Mouse (Mus musculus) heart, adult 2 months (tissue): ENCODE data around the gene Sart1. TPM values are rescaled to one million over a fixed set of nuclear protein-coding genes. Genes with fewer than 3 reads are reported as not detected.

ENCODE experiments used
- DNase-seq, 2 experiments: peaks; one replicate each; pipeline ENCODE4 v3.0.0; 2021
- H3K27ac ChIP-seq: fragments of 200-600 bp; 2 replicates; pipeline ENCODE4 v1.8.1; 2022
- H3K27me3 ChIP-seq: fragments of 200-500 bp; 2 replicates; pipeline ENCODE4 v1.6.1; 2012; ENCODE audit warnings: mild to moderate bottlenecking, low read length, inconsistent platforms, mixed read lengths; ENCODE audit not compliant: control insufficient read depth, insufficient read depth
- H3K36me3 ChIP-seq: fragments of 200-500 bp; 2 replicates; pipeline ENCODE4 v1.6.1; 2012; ENCODE audit warnings: low read length, inconsistent platforms; ENCODE audit not compliant: control insufficient read depth, insufficient read depth
- H3K4me1 ChIP-seq: fragments of 200-500 bp; 2 replicates; pipeline ENCODE4 v1.6.1; 2011; ENCODE audit warnings: low read length; ENCODE audit not compliant: control insufficient read depth, insufficient read depth
- H3K4me3 ChIP-seq: fragments of 200-600 bp; 2 replicates; pipeline ENCODE4 v1.8.1; 2022
- H3K79me2 ChIP-seq: fragments of 200-500 bp; replicated peaks from 2 replicates; pipeline ENCODE4 v1.6.1; 2012; ENCODE audit warnings: mild to moderate bottlenecking, inconsistent platforms, low read length, moderate library complexity, mixed read lengths; ENCODE audit not compliant: control insufficient read depth, insufficient read depth
- H3K9ac ChIP-seq: fragments of 200-500 bp; 2 replicates; pipeline ENCODE4 v1.6.1; 2012; ENCODE audit warnings: low read depth, mild to moderate bottlenecking, control low read depth, inconsistent platforms, low read length, mixed read lengths
- CTCF ChIP-seq: fragments of 200-600 bp; IDR thresholded peaks from 2 replicates; pipeline ENCODE4 v1.8.1; 2022; ENCODE audit warnings: antibody characterized with exemption, mild to moderate bottlenecking, moderate library complexity
- EP300 ChIP-seq: fragments of 200-500 bp; IDR thresholded peaks from 2 replicates; pipeline ENCODE4 v1.6.1; 2011; ENCODE audit warnings: low read depth, low read length, control low read depth; ENCODE audit not compliant: insufficient read depth
- POLR2A ChIP-seq: fragments of 200-500 bp; IDR thresholded peaks from 2 replicates; pipeline ENCODE4 v1.6.1; 2011; ENCODE audit warnings: mild to moderate bottlenecking, low read depth, low read length, control low read depth; ENCODE audit not compliant: insufficient read depth
- WGBS: fragments of 180-500 bp; shearing (Covaris S2); methylation state at CpG from one replicate; pipeline ENCODE4 v1.1.7; 2018; 5-methylcytosine and 5-hydroxymethylcytosine counted together
- intact Hi-C: fragments of 180-260 bp; cut with DNase I; formaldehyde crosslinking; loops from one replicate; pipeline ENCODE4 v1.15.1; 2025
- polyA plus RNA-seq: library from polyadenylated mRNA; depleted of rRNA; stranded (reverse); fragments of >200 nt; gene quantifications from 2 replicates; pipeline ENCODE4 v1.2.3, GENCODE M21; 2012; rRNA removed
- total RNA-seq, 2 experiments: library from RNA; stranded (reverse); gene quantifications; 2 replicates each; pipeline ENCODE4 v1.2.3; 2021

The Sart1 gene
- total and polyA plus RNA-seq, 3 experiments = 10.6 to 51.8 (median 47.3) TPM

DNA sequence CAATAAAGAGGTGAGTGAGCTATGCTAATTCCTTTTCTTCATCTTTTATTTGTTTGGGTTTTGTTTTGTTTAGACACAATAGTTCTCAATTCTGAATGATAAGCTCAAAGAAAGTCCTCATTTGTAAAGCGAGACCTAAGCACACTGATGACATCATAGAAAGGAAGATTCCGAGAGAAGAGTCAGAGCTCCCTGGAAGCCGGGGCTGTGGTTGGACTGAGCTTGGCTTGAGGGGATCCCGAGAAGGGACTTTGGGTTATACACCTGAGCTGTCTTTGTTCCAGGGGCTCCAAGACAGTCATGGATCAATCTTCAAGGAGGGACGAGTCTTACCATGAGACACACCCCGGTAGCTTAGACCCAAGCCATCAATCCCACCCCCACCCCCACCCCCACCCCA is 53.1 kb downstream of the Sart1 start, which contains the start of gene Catsper1:
Gene Catsper1, plus strand, starts transcription at position 301 of the 400 bp plus-strand sequence.
- Histone ChIP-seq H3K27me3 (no peaks in the 10 kb centered on the region; the same call in 1 of the 2 replicates), H3K4me3 (no peak within 1 kb of the TSS), H3K79me2 (no peaks in the 10 kb centered on the region), H3K27ac (no peak within 1 kb of the TSS), H3K4me1 (no peaks in the 10 kb centered on the region), H3K9ac (no peak within 1 kb of the TSS), H3K36me3 (no peaks in the 10 kb centered on the region)
- intact Hi-C loops = no loop called here
- no peak for DNase-seq
- 82% methylated on average over 6 of the region's 6 CpGs for WGBS
- TF ChIP-seq EP300 (no peak), CTCF (no peak), POLR2A (no peak)

DNA sequence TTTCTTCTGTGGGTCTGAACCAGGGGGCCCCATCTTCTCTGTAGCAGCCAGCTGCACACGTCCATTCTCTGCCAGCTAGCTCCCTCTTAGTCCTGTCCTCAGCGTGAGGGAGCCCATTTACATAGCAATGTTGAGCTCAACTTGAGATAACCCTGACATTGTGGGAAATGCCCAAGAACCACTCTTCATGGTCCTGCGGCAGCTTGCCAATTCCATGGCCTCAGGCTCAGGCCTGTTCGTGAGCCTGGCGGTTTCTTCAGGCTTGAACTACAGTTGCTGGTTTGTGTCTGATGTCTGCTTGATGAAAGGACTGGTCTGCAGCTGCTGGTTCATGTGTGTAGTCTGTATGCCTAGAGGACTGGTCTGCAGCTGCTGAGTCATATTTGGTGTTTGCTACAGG is 53.8 kb downstream of the Sart1 start:
- no peak overlapping the region for H3K27ac ChIP-seq
- H3K36me3 ChIP-seq = no peaks in the 10 kb centered on the region
- H3K79me2 ChIP-seq = no peaks in the 10 kb centered on the region
- H3K27me3 ChIP-seq = no peaks in the 10 kb centered on the region; the same call in 1 of the 2 replicates
- WGBS = 61% methylated on average over 5 of the region's 5 CpGs
- no peak for TF ChIP-seq POLR2A
- TF ChIP-seq CTCF = no peak
- TF ChIP-seq EP300 = no peak
- intact Hi-C loops = no loop called here
- H3K4me3 ChIP-seq = no peak overlapping the region
- H3K4me1 ChIP-seq = no peaks in the 10 kb centered on the region
- no peak overlapping the region for H3K9ac ChIP-seq
- no peak for DNase-seq

DNA sequence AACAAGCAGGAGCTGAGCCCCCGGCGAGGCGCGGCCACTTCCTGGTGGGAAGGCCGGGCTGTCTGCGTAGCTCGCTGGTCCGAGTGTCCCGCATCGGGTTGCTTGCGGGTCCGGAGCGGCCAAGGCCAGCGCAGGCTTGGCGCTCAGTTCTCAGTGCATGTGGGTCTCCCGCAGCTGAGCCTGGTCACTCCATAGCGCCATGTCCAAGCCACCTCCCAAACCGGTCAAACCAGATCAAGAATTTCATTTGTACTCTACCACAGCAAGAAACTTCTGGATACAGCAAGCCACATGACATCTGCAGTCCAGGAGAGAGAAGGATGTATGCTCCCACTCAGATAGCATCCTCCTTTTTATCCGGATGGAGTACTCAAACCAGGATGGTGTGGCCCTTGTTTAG is 60.5 kb downstream of the Sart1 start:
- H3K4me1 ChIP-seq = no peaks in the 10 kb centered on the region
- H3K27ac ChIP-seq = no peak overlapping the region
- H3K79me2 ChIP-seq = no peaks in the 10 kb centered on the region
- H3K27me3 ChIP-seq = no peaks in the 10 kb centered on the region
- intact Hi-C loops = no loop called here
- H3K36me3 ChIP-seq = no peaks in the 10 kb centered on the region
- no peak overlapping the region for H3K9ac ChIP-seq
- WGBS = 79% methylated on average over 19 of the region's 19 CpGs
- no peak overlapping the region for H3K4me3 ChIP-seq
- no peak for DNase-seq
- TF ChIP-seq POLR2A = no peak
- no peak for TF ChIP-seq EP300
- TF ChIP-seq CTCF = no peak

Other genes with a start within 250 kb of the Sart1 start
- gene Pacs1, start 115.6 kb downstream of the Sart1 start, total RNA-seq = 10 to 100 TPM; 20.8 to 21.6 TPM
- gene Pacs1, start 115.6 kb downstream of the Sart1 start, polyA plus RNA-seq = 25.7 and 28.5 TPM in 2 replicates
- 100 to 1,000 TPM; 103 to 121 TPM for gene Sf3b2, start 93.2 kb downstream of the Sart1 start, total RNA-seq
- 83.1 and 94.5 TPM in 2 replicates for gene Sf3b2, start 93.2 kb downstream of the Sart1 start, polyA plus RNA-seq
- gene Gal3st3, start 90.4 kb downstream of the Sart1 start, total RNA-seq = 10 to 100 TPM; 27.2 to 29.9 TPM
- 35.5 and 36.1 TPM in 2 replicates for gene Gal3st3, start 90.4 kb downstream of the Sart1 start, polyA plus RNA-seq
- gene Catsper1, start 53.0 kb downstream of the Sart1 start, total RNA-seq = not detected
- gene Catsper1, start 53.0 kb downstream of the Sart1 start, polyA plus RNA-seq = 0.16 TPM in 1 of 2 replicates, not detected in the other
- 10 to 100 TPM; 10.9 to 16.8 TPM for gene Cst6, start 39.1 kb downstream of the Sart1 start, total RNA-seq
- 5.7 and 10.4 TPM in 2 replicates for gene Cst6, start 39.1 kb downstream of the Sart1 start, polyA plus RNA-seq
- gene Eif1ad, start 22.0 kb downstream of the Sart1 start, total RNA-seq = 10 to 100 TPM; 16.3 to 19.5 TPM
- gene Eif1ad, start 22.0 kb downstream of the Sart1 start, polyA plus RNA-seq = 18.5 and 28.1 TPM in 2 replicates
- 100 to 1,000 TPM; 113 to 133 TPM for gene Banf1, start 21.5 kb downstream of the Sart1 start, total RNA-seq
- 148 and 173 TPM in 2 replicates for gene Banf1, start 21.5 kb downstream of the Sart1 start, polyA plus RNA-seq
- gene Tsga10ip, start 13.8 kb upstream of the Sart1 start, total RNA-seq = under 1 TPM; 0.39 to 0.52 TPM
- gene Tsga10ip, start 13.8 kb upstream of the Sart1 start, polyA plus RNA-seq = 0.08 TPM in 1 of 2 replicates, not detected in the other
- gene Drap1, start 36.3 kb upstream of the Sart1 start, total RNA-seq = 100 to 1,000 TPM; 278 to 344 TPM
- 175 and 189 TPM in 2 replicates for gene Drap1, start 36.3 kb upstream of the Sart1 start, polyA plus RNA-seq
- gene AI837181, start 36.4 kb upstream of the Sart1 start, total RNA-seq = 10 to 100 TPM; 32.9 TPM
- 55.4 and 59.5 TPM in 2 replicates for gene AI837181, start 36.4 kb upstream of the Sart1 start, polyA plus RNA-seq
- gene Fosl1, start 58.8 kb upstream of the Sart1 start, total RNA-seq = not detected
- gene Fosl1, start 58.8 kb upstream of the Sart1 start, polyA plus RNA-seq = 0.12 TPM in 1 of 2 replicates, not detected in the other
- gene Ccdc85b, start 69.2 kb upstream of the Sart1 start, total RNA-seq = 1 to 10 TPM; 6.3 to 9.7 TPM
- gene Ccdc85b, start 69.2 kb upstream of the Sart1 start, polyA plus RNA-seq = 5.9 and 6.1 TPM in 2 replicates
- gene Fibp, start 71.9 kb upstream of the Sart1 start, total RNA-seq = 10 to 100 TPM; 47.1 to 52.9 TPM
- gene Fibp, start 71.9 kb upstream of the Sart1 start, polyA plus RNA-seq = 85.6 and 88.3 TPM in 2 replicates
- under 1 TPM; 0.32 to 0.42 TPM for gene Ctsw, start 79.8 kb upstream of the Sart1 start, total RNA-seq
- gene Ctsw, start 79.8 kb upstream of the Sart1 start, polyA plus RNA-seq = 0.67 and 2.0 TPM in 2 replicates
- gene Efemp2, start 85.3 kb upstream of the Sart1 start, total RNA-seq = 10 to 100 TPM in 1 of 2 experiments, 1 to 10 TPM in 1; 8.2 to 10.3 TPM
- gene Efemp2, start 85.3 kb upstream of the Sart1 start, polyA plus RNA-seq = 33.6 and 36.3 TPM in 2 replicates
- 10 to 100 TPM; 18.6 to 21.6 TPM for gene Mus81, start 99.7 kb upstream of the Sart1 start, total RNA-seq
- 36.4 and 38.6 TPM in 2 replicates for gene Mus81, start 99.7 kb upstream of the Sart1 start, polyA plus RNA-seq
- gene Cfl1, start 101.8 kb upstream of the Sart1 start, total RNA-seq = 100 to 1,000 TPM; 169 to 194 TPM
- gene Cfl1, start 101.8 kb upstream of the Sart1 start, polyA plus RNA-seq = 160 and 206 TPM in 2 replicates
- gene 1700020D05Rik, start 115.1 kb upstream of the Sart1 start, total RNA-seq = under 1 TPM; 0.82 to 0.89 TPM
- gene 1700020D05Rik, start 115.1 kb upstream of the Sart1 start, polyA plus RNA-seq = 0.70 and 0.85 TPM in 2 replicates
- gene Snx32, start 121.8 kb upstream of the Sart1 start, total RNA-seq = 1 to 10 TPM; 3.9 to 5.2 TPM
- gene Snx32, start 121.8 kb upstream of the Sart1 start, polyA plus RNA-seq = 11.4 and 13.0 TPM in 2 replicates
- not detected for gene Ovol1, start 171.9 kb upstream of the Sart1 start, total RNA-seq
- 0.04 TPM in 1 of 2 replicates, not detected in the other for gene Ovol1, start 171.9 kb upstream of the Sart1 start, polyA plus RNA-seq
- 1 to 10 TPM; 3.0 to 3.3 TPM for gene Ap5b1, start 179.3 kb upstream of the Sart1 start, total RNA-seq
- gene Ap5b1, start 179.3 kb upstream of the Sart1 start, polyA plus RNA-seq = 3.0 and 3.1 TPM in 2 replicates
- gene Rnaseh2c, start 213.2 kb upstream of the Sart1 start, total RNA-seq = 10 to 100 TPM; 50.2 to 58.6 TPM
- gene Rnaseh2c, start 213.2 kb upstream of the Sart1 start, polyA plus RNA-seq = 18.7 and 37.1 TPM in 2 replicates
- 10 to 100 TPM; 27.0 to 27.5 TPM for gene Kat5, start 221.5 kb upstream of the Sart1 start, total RNA-seq
- gene Kat5, start 221.5 kb upstream of the Sart1 start, polyA plus RNA-seq = 36.1 and 56.9 TPM in 2 replicates
- gene Rela, start 248.8 kb upstream of the Sart1 start, total RNA-seq = 10 to 100 TPM; 26.8 to 32.5 TPM
- 39.8 and 57.2 TPM in 2 replicates for gene Rela, start 248.8 kb upstream of the Sart1 start, polyA plus RNA-seq